Mouse (Mus musculus) kidney, adult 8-10 months (tissue): Measurements from ENCODE around the gene Stard7.
A peak's percentile ranks its signal among the peaks of the same experiment; 100 is the strongest.

ENCODE experiments used
- DNase-seq, 2 experiments: peaks; one replicate each; pipeline ENCODE4 v3.0.0; 2022

Stard7 gene

DNA sequence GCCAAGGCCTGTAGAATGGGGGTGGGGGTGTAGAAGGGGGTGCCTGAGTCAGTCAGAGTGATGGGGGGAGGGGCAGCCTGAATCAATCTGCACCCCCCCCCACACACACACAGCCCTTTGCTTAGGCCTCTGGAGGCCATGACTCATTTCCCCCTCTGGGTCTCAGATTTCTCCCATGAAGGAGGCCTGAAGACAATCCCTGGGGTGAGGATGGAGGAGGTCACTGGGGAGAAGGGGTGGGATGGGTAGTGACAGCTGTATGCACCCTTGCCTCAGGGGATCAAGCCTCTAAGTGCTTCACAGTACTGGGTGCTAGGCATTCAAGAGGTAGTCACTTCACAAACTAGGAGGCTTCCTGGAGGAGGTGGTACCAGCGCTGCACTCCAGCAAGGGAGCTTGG lies 53.6 kb downstream of the Stard7 start:
- no peak for DNase-seq

GRCm38 (mm10) chr2:127324456-127324855 lies 54.4 kb downstream of the Stard7 start:
- DNase-seq, result no peak

DNA sequence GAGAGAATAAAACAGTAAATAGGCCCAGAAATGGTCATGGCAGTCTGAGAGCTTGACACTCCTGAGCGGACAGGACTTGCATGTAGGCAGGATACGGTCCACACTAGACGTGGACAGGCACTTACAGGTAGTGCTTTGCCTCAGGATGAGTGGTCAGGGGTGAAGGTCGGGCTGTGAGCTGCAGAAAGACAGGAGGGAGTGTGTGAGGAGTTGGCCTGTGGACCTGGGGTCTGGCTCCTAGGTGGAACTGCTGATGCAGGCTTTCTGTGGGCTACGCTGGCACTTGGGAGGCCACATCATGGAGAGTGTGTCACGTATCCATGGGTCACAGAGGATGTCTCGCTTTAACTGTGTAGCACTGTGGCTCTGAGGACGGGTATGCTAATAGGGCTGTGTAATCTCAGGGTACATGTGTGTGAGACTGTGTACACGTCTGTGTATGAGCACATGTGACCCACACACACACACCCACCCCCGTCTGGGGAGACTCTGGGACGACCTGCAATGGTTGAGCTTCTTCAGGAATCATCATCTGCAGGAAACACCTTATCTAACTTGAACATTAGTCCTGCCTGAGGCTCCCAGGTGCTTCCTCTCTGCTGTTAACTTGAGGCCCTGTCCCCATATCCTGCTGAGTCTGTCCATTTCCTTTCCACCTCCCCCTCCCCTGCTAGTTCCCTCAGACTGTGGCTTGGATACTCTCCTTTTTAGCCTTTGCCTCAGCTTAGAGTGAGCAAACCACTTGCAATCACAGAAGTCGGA lies 58.3 kb downstream of the Stard7 start:
- DNase-seq, result no peak

DNA sequence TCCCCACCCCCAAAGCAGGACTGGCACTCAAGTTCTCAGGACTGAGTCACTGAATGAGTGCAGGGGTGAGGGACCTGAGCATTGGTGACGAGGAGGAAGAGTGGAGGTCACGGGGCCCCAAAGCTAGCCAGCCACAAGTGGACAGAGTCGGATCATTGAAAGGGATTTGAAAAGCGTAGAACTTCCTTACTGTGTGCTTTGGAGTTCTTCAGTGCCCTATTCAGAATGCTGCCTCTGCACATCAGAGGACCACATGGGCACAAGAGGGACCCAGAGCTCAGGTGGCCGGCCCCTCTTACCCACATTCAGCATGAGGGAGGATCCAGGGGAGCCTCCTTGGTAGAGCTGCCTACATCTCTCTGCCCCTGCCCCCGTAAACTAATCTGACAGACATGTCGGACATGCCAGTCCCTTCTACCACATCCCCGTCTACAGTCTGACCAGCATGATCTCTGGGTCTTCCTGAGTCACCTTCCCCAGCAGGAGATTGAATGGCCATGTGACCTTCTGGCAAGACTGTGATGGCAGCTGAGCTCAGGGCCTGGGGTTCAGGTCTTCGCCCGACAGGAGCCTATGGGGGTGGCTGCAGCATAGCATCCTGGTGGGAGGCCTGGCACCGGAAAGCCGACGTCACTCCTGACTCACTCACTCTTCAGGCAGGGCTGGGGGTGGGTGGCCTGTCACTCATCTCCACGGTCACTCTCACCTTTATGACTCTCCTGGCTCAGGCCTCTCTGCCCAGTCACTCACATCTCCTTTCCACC lies 63.0 kb downstream of the Stard7 start:
- DNase-seq, result no peak

DNA sequence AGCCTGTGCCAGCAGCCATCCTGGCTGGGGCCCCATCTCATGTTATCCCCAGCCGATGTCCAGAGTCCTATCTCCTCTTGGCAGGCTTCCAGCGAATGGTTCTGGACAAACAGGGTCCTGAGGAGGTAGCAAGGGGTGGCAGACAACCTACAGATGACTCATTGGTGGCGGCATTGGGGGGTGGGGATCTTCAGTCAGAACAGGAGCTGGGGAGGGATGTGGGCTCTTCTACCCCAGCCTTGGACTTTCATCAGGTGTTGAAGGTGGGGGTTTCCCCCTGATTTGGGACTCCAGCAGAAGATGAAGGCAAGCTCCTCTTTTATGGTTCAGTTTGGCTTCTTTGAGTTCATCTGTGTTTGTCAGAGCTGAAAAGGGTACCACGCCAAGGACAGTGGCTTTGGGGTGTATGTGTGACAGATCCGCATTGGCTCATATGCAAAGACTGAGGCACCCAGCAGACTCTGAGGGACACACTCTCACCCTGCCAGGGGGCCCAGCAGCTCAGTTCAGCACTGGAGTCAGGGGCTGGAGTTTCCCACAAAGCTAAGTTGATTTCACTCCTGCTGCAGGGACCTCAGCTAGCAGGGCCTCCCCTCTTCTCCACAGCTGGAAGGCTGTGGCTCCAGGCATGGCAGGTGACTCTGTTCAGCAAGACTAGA lies 64.1 kb downstream of the Stard7 start:
- DNase-seq, result no peak

DNA sequence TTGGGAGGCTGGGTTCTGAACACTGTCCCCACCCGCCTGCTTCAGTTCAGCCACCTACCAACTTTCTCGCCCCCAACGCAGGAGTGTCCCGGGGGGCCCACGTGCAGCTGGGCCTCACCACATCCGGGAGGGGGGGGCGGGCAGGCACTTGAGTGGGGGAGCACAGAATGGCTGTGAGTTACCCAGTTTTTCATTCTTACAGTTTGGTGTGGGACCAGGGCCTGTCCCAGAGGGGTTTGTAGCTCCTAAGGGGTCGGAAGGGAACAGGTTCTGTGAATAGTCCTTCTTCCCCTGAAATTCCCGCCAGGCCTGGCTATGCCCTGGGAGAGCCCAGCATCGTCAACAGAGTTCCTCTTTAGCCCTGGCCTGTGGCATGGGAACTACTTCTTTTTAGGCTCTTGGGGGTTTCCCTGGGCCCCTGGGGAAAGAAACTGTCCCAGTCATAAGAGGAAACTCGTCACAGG lies 65.1 kb downstream of the Stard7 start:
- DNase-seq, result no peak

- DNase-seq, result peak; percentile 71 to 75
These were observed 65.9 kb downstream of the Stard7 start, which contains the start of gene Dusp2 for GRCm38 (mm10) chr2:127335767-127336496. Gene Dusp2, plus strand, starts transcription at chr2:127336159.

- no peak for DNase-seq
These were observed 66.4 kb downstream of the Stard7 start for GRCm38 (mm10) chr2:127336497-127336832.

DNA sequence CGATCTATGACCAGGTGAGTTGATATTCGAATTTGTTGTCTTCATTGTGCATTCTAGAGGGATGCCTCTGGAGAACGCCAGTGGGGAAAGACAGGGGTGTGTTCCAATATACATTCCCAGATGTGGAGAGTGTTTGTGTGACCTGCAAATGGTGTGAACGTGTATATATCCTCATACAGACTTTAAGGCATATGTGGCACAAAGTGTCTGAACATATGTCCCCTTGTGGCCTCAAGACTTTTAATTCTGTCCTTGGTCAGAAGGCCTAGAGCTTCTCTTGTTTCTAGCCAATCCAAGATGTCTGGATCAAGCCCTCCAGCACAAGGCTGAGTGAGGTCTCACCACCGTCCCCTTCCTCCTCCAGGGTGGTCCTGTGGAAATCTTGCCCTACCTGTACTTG lies 66.9 kb downstream of the Stard7 start:
- no peak for DNase-seq

GRCm38 (mm10) chr2:127337531-127337930 lies 67.5 kb downstream of the Stard7 start:
- no peak for DNase-seq

- DNase-seq, result no peak
These were observed 68.0 kb downstream of the Stard7 start for GRCm38 (mm10) chr2:127338012-127338411.

GRCm38 (mm10) chr2:127338416-127338815 lies 68.4 kb downstream of the Stard7 start, which contains the start of gene Astl:
Gene Astl, plus strand, starts transcription at chr2:127338639.
- DNase-seq, result no peak

DNA sequence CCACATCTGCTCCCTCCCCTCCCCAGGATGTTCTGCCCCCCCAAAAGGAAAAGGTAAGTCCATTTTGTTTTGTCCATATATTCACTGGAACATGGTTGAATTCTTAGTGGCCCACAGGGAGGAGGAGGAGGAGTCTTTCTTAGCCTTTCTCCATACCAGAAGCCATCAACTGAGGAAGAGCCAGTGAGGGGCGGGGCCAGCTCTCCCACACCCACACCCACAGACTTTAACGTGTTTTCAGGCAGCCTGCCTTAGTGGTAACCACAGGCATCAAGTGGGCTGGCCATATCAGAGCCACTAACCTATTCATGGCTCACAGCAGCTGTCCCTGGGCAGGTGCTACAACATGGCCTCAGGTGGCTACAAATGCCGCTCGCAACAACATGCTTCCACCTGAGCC lies 68.8 kb downstream of the Stard7 start:
- no peak for DNase-seq

DNA sequence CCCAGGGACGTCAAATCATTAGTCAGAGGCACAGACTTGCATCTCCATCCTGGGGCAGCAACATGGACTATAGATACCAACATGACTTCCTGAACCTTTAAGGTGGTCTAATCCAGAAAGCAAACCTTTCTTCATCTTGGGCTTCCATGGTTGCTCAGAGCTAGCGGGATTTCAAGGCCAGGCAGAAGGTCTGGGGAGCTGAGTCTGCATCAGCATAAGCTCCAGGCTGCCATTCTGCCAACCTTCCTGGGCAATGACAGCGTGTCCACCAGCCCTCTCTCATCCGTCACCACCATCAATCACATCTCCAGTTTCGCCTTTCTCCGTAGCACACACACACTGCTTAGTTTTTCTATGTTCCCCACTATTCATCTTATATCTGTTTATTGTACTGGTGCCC lies 69.2 kb downstream of the Stard7 start:
- no peak for DNase-seq

DNA sequence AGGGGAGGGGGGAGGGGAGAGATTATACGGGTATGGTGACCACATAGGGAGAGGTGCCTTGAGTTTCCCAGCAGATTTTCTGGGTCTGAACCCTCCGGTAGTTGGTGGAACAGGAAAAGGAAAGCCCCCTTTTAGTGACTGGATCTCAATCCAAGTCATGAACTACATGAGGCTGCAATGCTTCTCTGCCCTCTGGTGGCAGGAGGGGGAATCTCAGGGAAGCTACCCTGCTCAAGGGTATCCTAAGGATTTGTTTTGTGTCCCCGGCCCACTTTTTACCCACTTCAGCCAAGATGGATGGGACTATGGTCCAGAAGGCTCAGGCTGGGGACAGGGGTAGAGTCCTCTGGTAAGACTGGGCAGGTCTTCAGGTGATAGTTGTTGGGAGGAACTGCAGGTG lies 71.1 kb downstream of the Stard7 start:
- DNase-seq, result peak in 1 of 2 experiments; percentile 68

- no peak for DNase-seq
These were observed 76.3 kb downstream of the Stard7 start for GRCm38 (mm10) chr2:127346334-127346733.

- no peak for DNase-seq
These were observed 77.3 kb downstream of the Stard7 start for GRCm38 (mm10) chr2:127347147-127347985.
